Mouse (Mus musculus) adrenal gland, adult (tissue): ENCODE measurements around the gene Rps18.
"Not testable (repeated sequence)": the region's sequence is repeated elsewhere in the genome, so short reads cannot be mapped to it uniquely, and the experiment has no call there.

Experiments used
- DNase-seq, 2 experiments: peaks; one replicate each; pipeline ENCODE4 v3.0.0; 2022 to 2023; ENCODE audit warnings: low spot score in 1 of 2; ENCODE audit not compliant: inconsistent age in 2 of 2

Rps18 gene

GRCm38 (mm10) chr17:33909869-33910250 is 45.9 kb downstream of the Rps18 start:
- peak; percentile 77 to 91 for DNase-seq

GRCm38 (mm10) chr17:33909077-33909868 is 46.5 kb downstream of the Rps18 start, which contains the start of gene Daxx:
Daxx (plus strand) TSS chr17:33909414.
- peak; percentile 99 for DNase-seq

DNA sequence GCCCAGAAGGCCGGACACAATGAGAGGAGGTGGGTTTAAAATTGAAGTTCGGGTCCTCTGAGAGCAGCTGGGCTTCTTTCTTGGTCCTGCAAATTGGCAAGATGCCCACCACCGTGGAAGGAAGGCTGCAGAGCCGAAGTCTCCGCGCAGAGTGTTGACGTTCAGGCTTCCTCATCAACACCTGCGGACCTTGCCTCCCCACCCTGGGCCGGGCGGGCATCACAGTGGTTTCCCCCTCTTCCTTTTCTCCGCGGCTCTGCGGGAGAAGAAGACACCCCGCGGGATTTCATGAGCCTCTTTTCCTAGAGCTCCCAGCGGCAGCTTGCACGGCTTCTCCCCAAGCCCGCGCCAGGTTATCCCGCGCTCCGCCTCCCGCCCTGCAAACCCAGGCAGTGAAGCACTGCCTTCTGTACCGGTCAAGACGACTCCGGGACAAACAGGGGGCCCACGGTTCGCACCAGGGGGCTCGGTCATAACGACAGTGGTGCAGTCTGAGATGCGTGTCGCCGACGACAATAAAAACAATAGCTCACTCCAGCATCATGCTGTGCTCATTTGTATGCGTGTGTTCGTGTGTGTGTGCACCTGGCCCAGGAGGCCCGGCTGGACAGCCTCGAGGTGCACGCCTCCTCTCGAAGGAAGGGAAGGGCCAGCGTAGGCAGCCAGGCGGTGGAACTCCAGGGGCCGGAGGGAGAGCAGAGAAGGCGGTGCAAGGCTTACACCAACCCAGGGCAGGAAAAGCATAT is 47.3 kb downstream of the Rps18 start:
- DNase-seq = peak; percentile 68 to 86

DNA sequence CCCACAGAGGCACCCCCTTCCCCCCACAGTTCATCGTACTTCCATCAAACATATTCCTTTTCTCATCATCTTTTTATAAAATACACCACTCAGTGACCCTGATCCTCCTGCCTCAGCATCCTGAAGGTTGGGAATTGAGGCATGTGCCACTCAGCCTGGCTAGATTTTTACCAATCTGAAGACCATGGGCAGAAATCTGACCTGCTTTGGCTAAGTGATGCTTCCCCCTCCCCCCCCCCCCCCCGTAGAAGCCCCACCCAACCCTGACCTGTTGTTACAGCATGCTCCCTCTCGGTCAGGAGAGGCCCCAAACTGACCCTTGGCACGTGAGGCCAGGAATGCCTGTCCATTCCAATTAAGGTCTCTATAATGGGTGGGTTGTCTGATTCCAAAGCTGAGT is 51.0 kb downstream of the Rps18 start, which contains the start of gene Platr17:
Gene Platr17 (plus strand): TSS at position 301 of the 400 bp plus-strand sequence.
- DNase-seq = not testable (repeated sequence)

GRCm38 (mm10) chr17:33903911-33904651 is 51.7 kb downstream of the Rps18 start:
- peak in 1 of 2 experiments; percentile 63 for DNase-seq

DNA sequence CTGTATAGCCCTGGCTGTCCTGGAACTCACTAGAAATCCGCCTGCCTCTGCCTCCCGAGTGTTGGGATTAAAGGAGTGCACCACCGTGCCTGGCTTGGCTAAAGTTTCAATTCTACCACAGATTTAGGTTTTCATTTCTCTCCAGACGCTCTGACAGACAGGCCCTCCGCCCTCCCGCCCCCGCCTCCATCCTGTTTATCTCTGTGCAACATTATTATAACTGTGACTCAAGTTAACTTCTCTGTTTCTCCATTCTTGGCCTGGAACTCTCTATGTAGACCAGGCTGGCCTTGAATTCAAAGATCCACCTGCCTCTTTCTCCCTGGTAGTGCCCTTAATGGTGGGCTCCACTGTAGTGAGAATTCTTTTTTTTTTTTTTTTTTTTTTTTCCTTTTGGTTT is 53.3 kb downstream of the Rps18 start:
- no peak for DNase-seq

DNA sequence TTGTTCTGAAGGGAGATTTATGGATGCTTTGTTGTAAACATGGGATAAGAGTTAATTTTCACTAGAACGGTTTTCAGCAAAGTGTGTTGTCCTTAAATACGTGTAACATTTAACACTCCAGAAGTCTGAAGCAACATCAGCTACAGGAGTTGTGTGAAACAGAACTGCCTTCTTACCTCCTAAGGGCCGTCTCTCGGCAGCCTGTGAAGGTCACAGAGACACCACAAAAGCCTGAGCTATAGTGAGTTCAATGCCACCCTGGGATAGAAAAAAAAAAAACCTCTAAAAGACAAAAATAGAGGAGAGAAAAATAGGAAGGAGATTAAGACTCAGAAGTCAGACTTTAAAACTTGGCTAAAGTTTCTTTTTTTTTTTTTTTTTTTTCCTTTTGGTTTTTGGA is 53.7 kb downstream of the Rps18 start:
- no peak for DNase-seq
